Mouse (Mus musculus): ENCODE results near the gene Zfp507. TPM values are rescaled to one million over a fixed set of nuclear protein-coding genes. Genes with fewer than 3 reads are reported as not detected.

Gene Zfp507
- polyA plus RNA-seq (2014; fragmentation: Illumina TruSeq; extraction: RNeasy Lipid Tissue Mini Kit (QIAGEN cat#74804); ENCODE audit: low read depth, low replicate concordance), result 15.0 TPM

GRCm38 (mm10) chr7:35802906-35803595 lies at the start of gene Zfp507:
Gene Zfp507 (minus strand): TSS chr7:35803003.

GRCm38 (mm10) chr7:35754033-35754885 lies 48.5 kb downstream of the Zfp507 start, which contains the start of gene Dpy19l3:
Gene Dpy19l3 (minus strand): TSS chr7:35754454.

Other genes starting within 250 kb of the Zfp507 start
- gene Nudt19, start 246.7 kb downstream of the Zfp507 start, polyA plus RNA-seq (2014; fragmentation: Illumina TruSeq; extraction: RNeasy Lipid Tissue Mini Kit (QIAGEN cat#74804); ENCODE audit: low read depth, low replicate concordance), result 38.2 TPM
- gene Rgs9bp, start 217.4 kb downstream of the Zfp507 start, polyA plus RNA-seq (2014; fragmentation: Illumina TruSeq; extraction: RNeasy Lipid Tissue Mini Kit (QIAGEN cat#74804); ENCODE audit: low read depth, low replicate concordance), result 0.13 TPM
- gene Ankrd27, start 216.8 kb downstream of the Zfp507 start, polyA plus RNA-seq (2014; fragmentation: Illumina TruSeq; extraction: RNeasy Lipid Tissue Mini Kit (QIAGEN cat#74804); ENCODE audit: low read depth, low replicate concordance), result 11.5 TPM
- 1,152 TPM for gene Pdcd5, start 155.5 kb downstream of the Zfp507 start, polyA plus RNA-seq (2014; fragmentation: Illumina TruSeq; extraction: RNeasy Lipid Tissue Mini Kit (QIAGEN cat#74804); ENCODE audit: low read depth, low replicate concordance)
- gene Dpy19l3, start 48.5 kb downstream of the Zfp507 start, polyA plus RNA-seq (2014; fragmentation: Illumina TruSeq; extraction: RNeasy Lipid Tissue Mini Kit (QIAGEN cat#74804); ENCODE audit: low read depth, low replicate concordance), result 15.0 TPM

Measured in testis, adult 10 weeks (tissue).